Mouse (Mus musculus): ENCODE results near the gene Smlr1.

The Smlr1 gene

GRCm38 (mm10) chr10:25535891-25536331 is at the start of gene Smlr1:
Smlr1 (minus strand) TSS chr10:25536267.
- no peak for DNase-seq

- no peak for DNase-seq
These were observed 48.8 kb upstream of the Smlr1 start for GRCm38 (mm10) chr10:25584899-25585298.

GRCm38 (mm10) chr10:25580066-25580465 is 44.0 kb upstream of the Smlr1 start:
- no peak for DNase-seq

- DNase-seq, result no peak
These were observed 35.5 kb upstream of the Smlr1 start for GRCm38 (mm10) chr10:25571319-25572240.

GRCm38 (mm10) chr10:25552936-25553335 is 16.9 kb upstream of the Smlr1 start:
- DNase-seq, result no peak

GRCm38 (mm10) chr10:25541097-25541496 is 5.0 kb upstream of the Smlr1 start:
- no peak for DNase-seq

GRCm38 (mm10) chr10:25539771-25540168 is 3.7 kb upstream of the Smlr1 start:
- no peak for DNase-seq

GRCm38 (mm10) chr10:25539146-25539770 is 3.2 kb upstream of the Smlr1 start:
- no peak for DNase-seq

- no peak for DNase-seq
These were observed 2.7 kb upstream of the Smlr1 start for GRCm38 (mm10) chr10:25538738-25539137.

- no peak for DNase-seq
These were observed 554 bp upstream of the Smlr1 start for GRCm38 (mm10) chr10:25536621-25537020.

- DNase-seq, result no peak
These were observed 1.6 kb downstream of the Smlr1 start for GRCm38 (mm10) chr10:25534467-25534866.

- DNase-seq, result no peak
These were observed 2.4 kb downstream of the Smlr1 start for GRCm38 (mm10) chr10:25533513-25534246.

GRCm38 (mm10) chr10:25533105-25533504 is 3.0 kb downstream of the Smlr1 start:
- no peak for DNase-seq

GRCm38 (mm10) chr10:25531335-25531734 is 4.7 kb downstream of the Smlr1 start:
- DNase-seq, result no peak

GRCm38 (mm10) chr10:25527126-25527525 is 8.9 kb downstream of the Smlr1 start:
- no peak for DNase-seq

GRCm38 (mm10) chr10:25526622-25527021 is 9.4 kb downstream of the Smlr1 start:
- DNase-seq, result no peak

- no peak for DNase-seq
These were observed 9.9 kb downstream of the Smlr1 start for GRCm38 (mm10) chr10:25526156-25526555.

- DNase-seq, result no peak
These were observed 12.3 kb downstream of the Smlr1 start for GRCm38 (mm10) chr10:25523727-25524126.

GRCm38 (mm10) chr10:25520428-25520827 is 15.6 kb downstream of the Smlr1 start:
- DNase-seq, result peak in 1 of 2 experiments; percentile 8

GRCm38 (mm10) chr10:25519954-25520353 is 16.1 kb downstream of the Smlr1 start:
- no peak for DNase-seq

GRCm38 (mm10) chr10:25513821-25514220 is 22.2 kb downstream of the Smlr1 start:
- no peak for DNase-seq

GRCm38 (mm10) chr10:25503250-25503649 is 32.8 kb downstream of the Smlr1 start:
- no peak for DNase-seq

All from lung, adult 18-20 months (tissue).